Mouse (Mus musculus) hindbrain, embryonic 12.5 days (tissue): ENCODE results near the gene Ikbke. TPM values are rescaled to one million over a fixed set of nuclear protein-coding genes. Genes with fewer than 3 reads are reported as not detected.

ENCODE experiments used
- ATAC-seq: fragments of 200-750 bp; cut with Nextera tagmentation; 2 replicates; pipeline ENCODE4 v1.8.0; 2017; ENCODE audit warnings: moderate TSS enrichment; ENCODE audit not compliant: low FRiP score
- H3K27ac ChIP-seq: fragments of 300-500 bp; sonication (generic); 2 replicates; pipeline ENCODE4 v1.5.1; 2016; ENCODE audit warnings: mild to moderate bottlenecking
- H3K27me3 ChIP-seq: fragments of 300-500 bp; sonication (generic); 2 replicates; pipeline ENCODE4 v1.6.1; 2016; ENCODE audit warnings: mild to moderate bottlenecking
- H3K36me3 ChIP-seq: fragments of 300-500 bp; sonication (generic); 2 replicates; pipeline ENCODE4 v1.6.1; 2016; ENCODE audit warnings: mild to moderate bottlenecking
- H3K4me1 ChIP-seq: fragments of 300-500 bp; sonication (generic); 2 replicates; pipeline ENCODE4 v1.6.1; 2016
- H3K4me2 ChIP-seq: fragments of 300-500 bp; sonication (generic); replicated peaks from 2 replicates; pipeline ENCODE4 v1.6.1; 2016; ENCODE audit warnings: mild to moderate bottlenecking
- H3K4me3 ChIP-seq: fragments of 300-500 bp; sonication (generic); 2 replicates; pipeline ENCODE4 v1.5.1; 2016; ENCODE audit warnings: mild to moderate bottlenecking
- H3K9ac ChIP-seq: fragments of 300-500 bp; sonication (generic); 2 replicates; pipeline ENCODE4 v1.6.1; 2016; ENCODE audit warnings: mild to moderate bottlenecking, moderate library complexity
- H3K9me3 ChIP-seq: fragments of 300-500 bp; sonication (generic); replicated peaks from 2 replicates; pipeline ENCODE4 v1.6.1; 2016; ENCODE audit warnings: mild to moderate bottlenecking
- WGBS: fragments of 180-500 bp; shearing (Covaris S2); methylation state at CpG from one replicate; pipeline ENCODE4 v1.1.7; 2016; 5-methylcytosine and 5-hydroxymethylcytosine counted together
- polyA plus RNA-seq: library from polyadenylated mRNA; unstranded; fragments of >200 nt; fragmentation: Nextera tagmentation; extraction: Ambion mirVana; gene quantifications from 2 replicates; pipeline ENCODE4 v1.2.1, GENCODE M21; 2016

The Ikbke gene
- polyA plus RNA-seq, 1 experiment from 2014 or later, result 2.6 TPM

DNA sequence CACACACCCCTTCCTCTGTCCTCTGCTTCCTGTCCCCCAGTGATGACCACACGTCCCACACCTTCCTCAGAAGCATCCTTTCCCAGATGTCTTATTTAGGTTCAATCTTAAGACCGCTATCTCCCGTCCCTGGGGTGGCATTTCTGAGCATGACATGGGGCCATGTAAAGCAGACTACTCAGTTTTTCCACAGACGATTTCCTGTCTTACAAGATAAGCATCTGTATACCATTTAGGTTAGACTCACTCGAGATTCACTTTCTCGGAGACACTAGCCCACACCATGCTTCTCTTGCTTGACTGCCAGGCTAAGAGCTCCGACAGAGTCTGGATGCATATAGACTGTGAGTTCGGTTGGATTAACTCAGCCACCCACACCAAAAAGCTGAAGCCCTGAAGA lies 74.9 kb downstream of the Ikbke start:
- Histone ChIP-seq H3K9me3 (no peaks in the 10 kb centered on the region), H3K9ac (no peak overlapping the region), H3K4me1 (no peaks in the 10 kb centered on the region), H3K27ac (no peak overlapping the region), H3K4me3 (no peak overlapping the region), H3K36me3 (no peaks in the 10 kb centered on the region), H3K4me2 (no peak overlapping the region), H3K27me3 (0 out of 2 replicates have a peak, but pooled peaks cover 4% of the 10 kb centered on the region)
- ATAC-seq, result no peak
- 82% methylated on average over 8 of the region's 8 CpGs for WGBS

Other genes starting within 250 kb of the Ikbke start
- 50.3 and 52.4 TPM in 2 replicates for gene Mapkapk2, start 181.8 kb downstream of the Ikbke start, polyA plus RNA-seq
- 14.1 and 14.3 TPM in 2 replicates for gene Dyrk3, start 141.3 kb downstream of the Ikbke start, polyA plus RNA-seq
- gene Eif2d, start 126.4 kb downstream of the Ikbke start, polyA plus RNA-seq, result 53.1 and 55.5 TPM in 2 replicates
- gene Rassf5, start 34.3 kb downstream of the Ikbke start, polyA plus RNA-seq, result 1.8 and 2.4 TPM in 2 replicates
- gene Srgap2, start 247.7 kb upstream of the Ikbke start, polyA plus RNA-seq, result 16.9 and 23.1 TPM in 2 replicates
- gene Fam72a, start 248.3 kb upstream of the Ikbke start, polyA plus RNA-seq, result 2.8 and 3.2 TPM in 2 replicates